Mouse (Mus musculus): ENCODE results near the gene Rbm6.

Gene Rbm6

DNA sequence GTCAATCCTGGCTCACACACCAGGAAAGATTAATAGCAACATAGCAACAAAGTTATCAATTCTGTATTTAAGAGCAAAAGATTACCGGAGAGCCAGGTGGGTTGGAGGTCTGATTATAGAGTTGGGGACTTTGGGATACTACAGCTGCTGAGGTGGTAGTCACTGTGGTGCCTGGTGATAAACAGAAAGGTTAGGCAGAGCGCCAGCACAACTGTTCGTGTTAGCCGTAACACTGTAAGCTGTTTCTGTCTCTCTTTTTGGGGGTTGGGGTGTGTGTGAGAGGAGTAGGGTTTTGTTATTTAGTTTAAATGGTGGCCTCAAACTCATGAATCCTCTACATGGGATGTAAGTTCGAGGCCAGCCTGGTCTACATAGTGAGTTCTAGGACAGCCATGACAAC lies 122.7 kb downstream of the Rbm6 start:
- H3K27me3 ChIP-seq (ENCODE audit: insufficient read depth, low read length) = no peaks in the 10 kb centered on the region
- TF ChIP-seq POU5F1 (IDR thresholded peaks at IDR 0.05; ENCODE audit: borderline replicate concordance, low read length) (no peak), CTCF (conservative IDR thresholded peaks at IDR 0.05; ENCODE audit: low read length) (no peak), NANOG (IDR thresholded peaks at IDR 0.05; ENCODE audit: borderline replicate concordance, low read length) (no peak)
- no peaks in the 10 kb centered on the region for H3K4me1 ChIP-seq (replicated peaks; ENCODE audit: low read depth, low read length)
- H3K9me3 ChIP-seq (ENCODE audit: low read length) = no peaks in the 10 kb centered on the region
- peaks cover 91% of the 10 kb centered on the region for H3K36me3 ChIP-seq (ENCODE audit: insufficient read depth, low read length)
- no peak overlapping the region for H3K4me3 ChIP-seq (replicated peaks; ENCODE audit: low read length)

- TF ChIP-seq POU5F1 (IDR thresholded peaks at IDR 0.05; ENCODE audit: borderline replicate concordance, low read length) (no peak), CTCF (conservative IDR thresholded peaks at IDR 0.05; ENCODE audit: low read length) (no peak), NANOG (IDR thresholded peaks at IDR 0.05; ENCODE audit: borderline replicate concordance, low read length) (no peak)
- no peaks in the 10 kb centered on the region for H3K4me1 ChIP-seq (replicated peaks; ENCODE audit: low read depth, low read length)
- H3K27me3 ChIP-seq (ENCODE audit: insufficient read depth, low read length) = no peaks in the 10 kb centered on the region
- no peaks in the 10 kb centered on the region for H3K9me3 ChIP-seq (ENCODE audit: low read length)
- H3K36me3 ChIP-seq (ENCODE audit: insufficient read depth, low read length) = peaks cover 98% of the 10 kb centered on the region
- H3K4me3 ChIP-seq (replicated peaks; ENCODE audit: low read length) = no peak overlapping the region
These were observed 125.0 kb downstream of the Rbm6 start for GRCm38 (mm10) chr9:107748063-107748462.

GRCm38 (mm10) chr9:107747310-107747709 lies 125.7 kb downstream of the Rbm6 start:
- Histone ChIP-seq H3K4me1 (replicated peaks; ENCODE audit: low read depth, low read length) (no peaks in the 10 kb centered on the region), H3K27me3 (ENCODE audit: insufficient read depth, low read length) (no peaks in the 10 kb centered on the region), H3K9me3 (ENCODE audit: low read length) (no peaks in the 10 kb centered on the region), H3K36me3 (ENCODE audit: insufficient read depth, low read length) (peaks cover 99% of the 10 kb centered on the region), H3K4me3 (replicated peaks; ENCODE audit: low read length) (no peak overlapping the region)
- TF ChIP-seq NANOG (IDR thresholded peaks at IDR 0.05; ENCODE audit: borderline replicate concordance, low read length) = no peak
- no peak for TF ChIP-seq POU5F1 (IDR thresholded peaks at IDR 0.05; ENCODE audit: borderline replicate concordance, low read length)
- no peak for TF ChIP-seq CTCF (conservative IDR thresholded peaks at IDR 0.05; ENCODE audit: low read length)

- H3K4me3 ChIP-seq (replicated peaks; ENCODE audit: low read length) = no peak overlapping the region
- TF ChIP-seq POU5F1 (IDR thresholded peaks at IDR 0.05; ENCODE audit: borderline replicate concordance, low read length) (no peak), CTCF (conservative IDR thresholded peaks at IDR 0.05; ENCODE audit: low read length) (peak; percentile 61), NANOG (IDR thresholded peaks at IDR 0.05; ENCODE audit: borderline replicate concordance, low read length) (no peak)
- no peaks in the 10 kb centered on the region for H3K27me3 ChIP-seq (ENCODE audit: insufficient read depth, low read length)
- peaks cover 99% of the 10 kb centered on the region for H3K36me3 ChIP-seq (ENCODE audit: insufficient read depth, low read length)
- no peaks in the 10 kb centered on the region for H3K9me3 ChIP-seq (ENCODE audit: low read length)
- no peaks in the 10 kb centered on the region for H3K4me1 ChIP-seq (replicated peaks; ENCODE audit: low read depth, low read length)
These were observed 126.4 kb downstream of the Rbm6 start for GRCm38 (mm10) chr9:107746679-107747078.

- no peak for TF ChIP-seq POU5F1 (IDR thresholded peaks at IDR 0.05; ENCODE audit: borderline replicate concordance, low read length)
- TF ChIP-seq NANOG (IDR thresholded peaks at IDR 0.05; ENCODE audit: borderline replicate concordance, low read length) = no peak
- no peak for TF ChIP-seq CTCF (conservative IDR thresholded peaks at IDR 0.05; ENCODE audit: low read length)
- no peaks in the 10 kb centered on the region for H3K9me3 ChIP-seq (ENCODE audit: low read length)
- no peaks in the 10 kb centered on the region for H3K27me3 ChIP-seq (ENCODE audit: insufficient read depth, low read length)
- H3K4me1 ChIP-seq (replicated peaks; ENCODE audit: low read depth, low read length) = peaks cover 4% of the 10 kb centered on the region
- no peak overlapping the region for H3K4me3 ChIP-seq (replicated peaks; ENCODE audit: low read length)
- H3K36me3 ChIP-seq (ENCODE audit: insufficient read depth, low read length) = peaks cover 99% of the 10 kb centered on the region
These were observed 129.0 kb downstream of the Rbm6 start for GRCm38 (mm10) chr9:107744061-107744460.

DNA sequence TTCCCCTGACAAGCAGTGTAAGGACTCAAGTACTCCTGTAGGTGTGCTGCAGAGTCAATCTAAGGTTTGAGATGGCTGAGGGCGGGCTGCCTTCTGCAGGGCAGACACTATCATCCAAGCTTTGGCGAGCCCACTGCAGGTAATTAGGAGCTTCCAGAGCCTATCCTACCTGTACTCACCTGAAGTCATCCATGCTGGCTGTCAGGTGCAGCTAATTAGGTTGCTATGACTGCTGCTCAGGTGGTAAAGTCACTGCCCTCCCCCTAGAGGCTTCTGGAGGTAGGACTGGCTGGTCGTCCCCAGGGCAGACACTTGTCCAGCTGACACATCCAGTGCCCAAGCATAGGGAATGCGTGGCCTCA lies 134.2 kb downstream of the Rbm6 start:
- Histone ChIP-seq H3K4me3 (replicated peaks; ENCODE audit: low read length) (no peak overlapping the region), H3K27me3 (ENCODE audit: insufficient read depth, low read length) (peaks cover 27% of the 10 kb centered on the region), H3K36me3 (ENCODE audit: insufficient read depth, low read length) (peaks cover 57% of the 10 kb centered on the region), H3K4me1 (replicated peaks; ENCODE audit: low read depth, low read length) (peaks cover 50% of the 10 kb centered on the region), H3K9me3 (ENCODE audit: low read length) (no peaks in the 10 kb centered on the region)
- no peak for TF ChIP-seq NANOG (IDR thresholded peaks at IDR 0.05; ENCODE audit: borderline replicate concordance, low read length)
- peak; percentile 49 for TF ChIP-seq CTCF (conservative IDR thresholded peaks at IDR 0.05; ENCODE audit: low read length)

GRCm38 (mm10) chr9:107738020-107738840 lies 134.8 kb downstream of the Rbm6 start:
- Histone ChIP-seq H3K4me1 (replicated peaks; ENCODE audit: low read depth, low read length) (peaks cover 56% of the 10 kb centered on the region), H3K9me3 (ENCODE audit: low read length) (no peaks in the 10 kb centered on the region), H3K4me3 (replicated peaks; ENCODE audit: low read length) (no peak overlapping the region), H3K27me3 (ENCODE audit: insufficient read depth, low read length) (peaks cover 27% of the 10 kb centered on the region), H3K36me3 (ENCODE audit: insufficient read depth, low read length) (peaks cover 51% of the 10 kb centered on the region)
- TF ChIP-seq NANOG (IDR thresholded peaks at IDR 0.05; ENCODE audit: borderline replicate concordance, low read length) (no peak), CTCF (conservative IDR thresholded peaks at IDR 0.05; ENCODE audit: low read length) (peak; percentile 75)

GRCm38 (mm10) chr9:107736185-107736485 lies 136.9 kb downstream of the Rbm6 start:
- no peaks in the 10 kb centered on the region for H3K9me3 ChIP-seq (ENCODE audit: low read length)
- peaks cover 61% of the 10 kb centered on the region for H3K4me1 ChIP-seq (replicated peaks; ENCODE audit: low read depth, low read length)
- H3K4me3 ChIP-seq (replicated peaks; ENCODE audit: low read length) = peak overlapping the region; percentile 41
- peaks cover 27% of the 10 kb centered on the region for H3K27me3 ChIP-seq (ENCODE audit: insufficient read depth, low read length)
- peaks cover 30% of the 10 kb centered on the region for H3K36me3 ChIP-seq (ENCODE audit: insufficient read depth, low read length)
- TF ChIP-seq CTCF (conservative IDR thresholded peaks at IDR 0.05; ENCODE audit: low read length) = no peak
- no peak for TF ChIP-seq NANOG (IDR thresholded peaks at IDR 0.05; ENCODE audit: borderline replicate concordance, low read length)
- TF ChIP-seq POU5F1 (IDR thresholded peaks at IDR 0.05; ENCODE audit: borderline replicate concordance, low read length) = no peak

Data from E14TG2a.4 (cell line).